Mouse (Mus musculus) forebrain, embryonic 15.5 days (tissue): ENCODE data around the gene Rheb. TPM values are rescaled to one million over a fixed set of nuclear protein-coding genes. Genes with fewer than 3 reads are reported as not detected.
"Not testable (repeated sequence)": the region's sequence is repeated elsewhere in the genome, so short reads cannot be mapped to it uniquely, and the experiment has no call there.

ENCODE experiments used
- ATAC-seq: fragments of 200-750 bp; cut with Nextera tagmentation; replicated peaks from 2 replicates; pipeline ENCODE4 v1.8.0; 2017; ENCODE audit warnings: mild to moderate bottlenecking, moderate TSS enrichment, moderate library complexity
- H3K27ac ChIP-seq: fragments of 300-500 bp; sonication (generic); replicated peaks from 2 replicates; pipeline ENCODE4 v1.5.1; 2015; ENCODE audit warnings: mild to moderate bottlenecking, inconsistent platforms
- H3K27me3 ChIP-seq: fragments of 300-500 bp; sonication (generic); 2 replicates; pipeline ENCODE4 v1.6.1; 2015; ENCODE audit warnings: inconsistent platforms
- H3K36me3 ChIP-seq: fragments of 300-500 bp; sonication (generic); 2 replicates; pipeline ENCODE4 v1.6.1; 2015; ENCODE audit warnings: mild to moderate bottlenecking, inconsistent platforms
- H3K4me1 ChIP-seq: fragments of 300-500 bp; sonication (generic); 2 replicates; pipeline ENCODE4 v1.6.1; 2015; ENCODE audit warnings: inconsistent platforms
- H3K4me2 ChIP-seq: fragments of 300-500 bp; sonication (generic); replicated peaks from 2 replicates; pipeline ENCODE4 v1.6.1; 2015; ENCODE audit warnings: mild to moderate bottlenecking, inconsistent platforms
- H3K4me3 ChIP-seq: fragments of 300-500 bp; sonication (generic); 2 replicates; pipeline ENCODE4 v1.5.1; 2015; ENCODE audit warnings: mild to moderate bottlenecking, inconsistent platforms
- H3K9ac ChIP-seq: fragments of 300-500 bp; sonication (generic); replicated peaks from 2 replicates; pipeline ENCODE4 v1.6.1; 2015; ENCODE audit warnings: mild to moderate bottlenecking, inconsistent platforms
- H3K9me3 ChIP-seq: fragments of 300-500 bp; sonication (generic); 2 replicates; pipeline ENCODE4 v1.6.1; 2016; ENCODE audit warnings: inconsistent platforms
- WGBS: fragments of 180-500 bp; shearing (Covaris S2); methylation state at CpG from one replicate; pipeline ENCODE4 v1.1.7; 2015; ENCODE audit warnings: mixed read lengths; 5-methylcytosine and 5-hydroxymethylcytosine counted together
- polyA plus RNA-seq: library from polyadenylated mRNA; unstranded; fragments of >200 nt; fragmentation: Nextera tagmentation; extraction: Ambion mirVana; gene quantifications from 2 replicates; pipeline ENCODE4 v1.2.1, GENCODE M21; 2015

The Rheb gene
- polyA plus RNA-seq, 1 experiment from 2014 or later: 243 TPM

GRCm38 (mm10) chr5:24779321-24779720 lies 63.1 kb downstream of the Rheb start:
- H3K4me3 ChIP-seq: no peak overlapping the region
- peaks cover 4% of the 10 kb centered on the region; the same call in 1 of the 2 replicates for H3K27me3 ChIP-seq
- no peaks in the 10 kb centered on the region for H3K9me3 ChIP-seq
- H3K9ac ChIP-seq: no peak overlapping the region
- H3K4me1 ChIP-seq: peaks cover 7% of the 10 kb centered on the region
- H3K4me2 ChIP-seq: no peak overlapping the region
- no peak for ATAC-seq
- no peak overlapping the region for H3K27ac ChIP-seq
- no peaks in the 10 kb centered on the region for H3K36me3 ChIP-seq

GRCm38 (mm10) chr5:24778843-24779140 lies 63.6 kb downstream of the Rheb start:
- WGBS: 40% methylated on average over 13 of the region's 13 CpGs
- Histone ChIP-seq H3K4me3 (no peak overlapping the region), H3K36me3 (no peaks in the 10 kb centered on the region), H3K9me3 (no peaks in the 10 kb centered on the region), H3K9ac (no peak overlapping the region), H3K4me1 (peaks cover 7% of the 10 kb centered on the region), H3K4me2 (peak overlapping the region; percentile 10), H3K27me3 (peaks cover 4% of the 10 kb centered on the region; the same call in 1 of the 2 replicates), H3K27ac (no peak overlapping the region)
- ATAC-seq: no peak

- no peak for ATAC-seq
These were observed 64.2 kb downstream of the Rheb start for GRCm38 (mm10) chr5:24778082-24778842.

GRCm38 (mm10) chr5:24776681-24777080 lies 65.7 kb downstream of the Rheb start:
- no peak for ATAC-seq
- H3K4me3 ChIP-seq: no peak overlapping the region
- no peak overlapping the region for H3K9ac ChIP-seq
- H3K27ac ChIP-seq: no peak overlapping the region
- H3K36me3 ChIP-seq: no peaks in the 10 kb centered on the region
- no peak overlapping the region for H3K4me2 ChIP-seq
- H3K27me3 ChIP-seq: peaks cover 4% of the 10 kb centered on the region; the same call in 1 of the 2 replicates
- 74% methylated on average over 4 of the region's 4 CpGs for WGBS
- H3K9me3 ChIP-seq: no peaks in the 10 kb centered on the region
- H3K4me1 ChIP-seq: peaks cover 7% of the 10 kb centered on the region

More at GRCm38 (mm10) chr5:24778082-24778842, 64.2 kb downstream of the Rheb start:
- no peak overlapping the region for H3K9ac ChIP-seq
- H3K4me3 ChIP-seq: no peak overlapping the region
- no peak overlapping the region for H3K27ac ChIP-seq
- H3K27me3 ChIP-seq: peaks cover 4% of the 10 kb centered on the region; the same call in 1 of the 2 replicates
- H3K4me2 ChIP-seq: peak overlapping the region; percentile 10
- no peaks in the 10 kb centered on the region for H3K36me3 ChIP-seq
- peaks cover 7% of the 10 kb centered on the region for H3K4me1 ChIP-seq
- WGBS: 17% methylated on average over 17 of the region's 17 CpGs
- H3K9me3 ChIP-seq: no peaks in the 10 kb centered on the region

DNA sequence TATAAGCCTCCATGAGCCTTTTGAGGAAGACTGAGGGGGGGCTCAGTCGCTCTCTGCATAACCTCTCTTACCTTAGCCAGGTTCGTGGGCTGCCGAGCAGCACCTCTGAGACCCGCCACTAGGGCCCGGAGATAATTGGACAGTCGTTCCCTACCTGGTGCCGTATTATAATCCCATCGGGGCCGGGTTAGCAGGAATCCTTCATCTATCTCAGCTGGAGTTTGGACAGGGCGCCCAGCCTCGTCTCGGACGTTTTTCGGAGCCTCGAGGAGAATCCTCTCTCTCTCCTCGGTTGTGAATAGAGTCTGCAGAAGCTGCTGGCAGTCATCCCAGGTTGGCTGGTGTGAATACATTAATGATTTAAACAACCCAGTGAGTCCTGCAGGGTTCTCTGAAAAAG lies 67.9 kb downstream of the Rheb start:
- H3K9ac ChIP-seq, H3K4me2 ChIP-seq, H3K36me3 ChIP-seq, H3K27ac ChIP-seq, H3K4me1 ChIP-seq, H3K4me3 ChIP-seq, ATAC-seq, H3K9me3 ChIP-seq, H3K27me3 ChIP-seq: not testable (repeated sequence)
- 56% methylated on average over 16 of the region's 16 CpGs for WGBS

DNA sequence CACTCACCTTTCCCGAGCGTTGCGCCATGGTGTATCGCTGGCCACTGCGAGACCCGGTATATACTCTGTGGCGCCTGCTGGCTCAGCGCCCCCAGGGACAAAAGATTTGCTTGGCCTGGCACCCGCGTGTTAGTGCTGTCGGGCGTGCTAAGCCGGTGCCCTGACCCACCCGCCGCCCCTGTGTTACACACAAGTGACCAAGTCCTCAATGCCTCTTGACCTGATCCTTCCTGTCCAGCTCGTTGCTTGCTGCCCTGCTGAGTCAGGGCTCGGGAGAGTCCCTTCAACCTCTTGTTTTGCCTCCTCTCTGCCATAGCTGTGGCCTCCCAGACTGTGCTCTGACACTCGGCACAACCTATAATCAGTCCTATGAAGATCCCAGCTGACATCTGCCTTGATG lies 84.6 kb downstream of the Rheb start, which contains the start of gene Crygn:
Crygn (minus strand) TSS at position 193 of the 400 bp plus-strand sequence.
- Histone ChIP-seq H3K27me3 (no peaks in the 10 kb centered on the region; the same call in 1 of the 2 replicates), H3K4me3 (no peak within 1 kb of the TSS), H3K4me1 (no peaks in the 10 kb centered on the region), H3K9ac (no peak within 1 kb of the TSS), H3K27ac (no peak within 1 kb of the TSS), H3K9me3 (no peaks in the 10 kb centered on the region), H3K36me3 (no peaks in the 10 kb centered on the region), H3K4me2 (no peak within 1 kb of the TSS)
- no peak for ATAC-seq
- WGBS: 35% methylated on average over 18 of the region's 18 CpGs

- WGBS: 61% methylated on average over 3 of the region's 3 CpGs
- Histone ChIP-seq H3K9me3 (no peaks in the 10 kb centered on the region), H3K27me3 (no peaks in the 10 kb centered on the region; the same call in 1 of the 2 replicates), H3K36me3 (no peaks in the 10 kb centered on the region), H3K4me3 (no peak overlapping the region), H3K4me2 (no peak overlapping the region), H3K9ac (no peak overlapping the region), H3K27ac (no peak overlapping the region), H3K4me1 (peaks cover 4% of the 10 kb centered on the region)
- no peak for ATAC-seq
These were observed 85.5 kb downstream of the Rheb start for GRCm38 (mm10) chr5:24756931-24757330.

Other genes with a start within 250 kb of the Rheb start
- 171 and 176 TPM in 2 replicates for gene Smarcd3, start 218.2 kb downstream of the Rheb start, polyA plus RNA-seq
- 59.7 and 61.2 TPM in 2 replicates for gene Nub1, start 157.1 kb downstream of the Rheb start, polyA plus RNA-seq
- 4.0 and 4.5 TPM in 2 replicates for gene Wdr86, start 111.9 kb downstream of the Rheb start, polyA plus RNA-seq
- 1.8 TPM in 2 replicates for gene Crygn, start 84.6 kb downstream of the Rheb start, polyA plus RNA-seq